Mouse (Mus musculus) liver, embryonic 12.5 days (tissue): Measurements from ENCODE around the gene Arfgap3. TPM values are rescaled to one million over a fixed set of nuclear protein-coding genes. Genes with fewer than 3 reads are reported as not detected.

Experiments
- ATAC-seq: fragments of 200-750 bp; cut with Nextera tagmentation; 2 replicates; pipeline ENCODE4 v1.8.0; 2017; ENCODE audit warnings: moderate number of reproducible peaks, mild to moderate bottlenecking, moderate library complexity
- H3K27ac ChIP-seq: fragments of 300-500 bp; sonication (generic); 2 replicates; pipeline ENCODE4 v1.5.1; 2016; ENCODE audit warnings: mild to moderate bottlenecking
- H3K27me3 ChIP-seq: fragments of 300-500 bp; sonication (generic); replicated peaks from 2 replicates; pipeline ENCODE4 v1.6.1; 2016; ENCODE audit warnings: mild to moderate bottlenecking, moderate library complexity
- H3K36me3 ChIP-seq: fragments of 300-500 bp; sonication (generic); 2 replicates; pipeline ENCODE4 v1.6.1; 2016; ENCODE audit warnings: mild to moderate bottlenecking, moderate library complexity
- H3K4me1 ChIP-seq: fragments of 300-500 bp; sonication (generic); 2 replicates; pipeline ENCODE4 v1.6.1; 2016
- H3K4me2 ChIP-seq: fragments of 300-500 bp; sonication (generic); 2 replicates; pipeline ENCODE4 v1.6.1; 2016; ENCODE audit warnings: mild to moderate bottlenecking, moderate library complexity
- H3K4me3 ChIP-seq: fragments of 300-500 bp; sonication (generic); 2 replicates; pipeline ENCODE4 v1.5.1; 2016; ENCODE audit warnings: mild to moderate bottlenecking, moderate library complexity
- H3K9ac ChIP-seq: fragments of 300-500 bp; sonication (generic); 2 replicates; pipeline ENCODE4 v1.6.1; 2016; ENCODE audit warnings: mild to moderate bottlenecking, moderate library complexity
- H3K9me3 ChIP-seq: fragments of 300-500 bp; sonication (generic); replicated peaks from 2 replicates; pipeline ENCODE4 v1.6.1; 2016; ENCODE audit warnings: mild to moderate bottlenecking, moderate library complexity
- WGBS: fragments of 180-500 bp; shearing (Covaris S2); methylation state at CpG from one replicate; pipeline ENCODE4 v1.1.7; 2016; ENCODE audit not compliant: insufficient replicate concordance; 5-methylcytosine and 5-hydroxymethylcytosine counted together
- polyA plus RNA-seq: library from polyadenylated mRNA; unstranded; fragments of >200 nt; fragmentation: Nextera tagmentation; extraction: Ambion mirVana; gene quantifications from 2 replicates; pipeline ENCODE4 v1.2.1, GENCODE M21; 2016

The Arfgap3 gene
- polyA plus RNA-seq, 1 experiment from 2014 or later = 16.2 TPM

DNA sequence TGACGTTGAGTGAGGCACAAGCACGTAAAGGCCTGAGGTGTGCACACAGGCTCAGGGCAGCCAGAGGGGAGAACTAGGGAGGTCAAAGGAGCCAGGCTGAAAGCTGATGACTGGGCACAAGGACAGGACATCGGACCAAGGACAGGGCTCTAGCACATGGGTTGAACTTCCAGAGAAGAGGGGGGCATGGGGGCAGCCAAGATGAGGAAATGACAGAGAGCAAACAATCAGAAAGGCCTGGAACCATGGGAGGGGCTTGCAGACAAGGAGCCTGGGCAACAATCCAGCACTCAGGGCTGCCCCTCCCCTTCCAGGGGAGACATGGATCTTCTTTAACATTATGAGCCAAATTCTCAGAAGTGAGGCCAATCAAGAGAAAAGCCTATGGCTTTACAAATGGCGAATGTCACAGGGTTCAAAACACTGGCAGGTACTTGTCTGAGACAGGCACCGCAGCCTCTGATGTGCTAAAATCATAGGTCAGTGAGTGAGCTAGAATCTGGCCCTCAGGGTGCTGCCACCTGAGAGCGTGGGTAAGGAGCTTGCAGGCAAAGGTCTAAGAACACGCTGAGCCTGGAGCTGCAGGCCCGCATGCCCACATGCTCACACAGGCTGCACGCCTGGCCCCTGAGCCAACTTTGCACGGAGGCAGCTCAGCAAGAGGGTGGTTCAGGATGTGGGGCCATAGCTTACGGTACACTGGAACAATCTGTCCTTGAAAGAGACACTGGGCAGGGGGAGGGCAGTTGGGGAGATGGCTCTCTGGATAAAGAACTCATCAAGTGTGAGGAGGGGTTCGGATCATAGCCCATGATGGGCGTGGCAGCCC lies 46.2 kb downstream of the Arfgap3 start:
- Histone ChIP-seq H3K27me3 (no peaks in the 10 kb centered on the region), H3K9ac (no peak overlapping the region), H3K36me3 (peaks cover 47% of the 10 kb centered on the region), H3K9me3 (no peaks in the 10 kb centered on the region), H3K27ac (no peak overlapping the region), H3K4me2 (no peak overlapping the region), H3K4me3 (no peak overlapping the region), H3K4me1 (peaks cover 46% of the 10 kb centered on the region)
- WGBS = 73% methylated on average over 13 of the region's 13 CpGs
- ATAC-seq = no peak

DNA sequence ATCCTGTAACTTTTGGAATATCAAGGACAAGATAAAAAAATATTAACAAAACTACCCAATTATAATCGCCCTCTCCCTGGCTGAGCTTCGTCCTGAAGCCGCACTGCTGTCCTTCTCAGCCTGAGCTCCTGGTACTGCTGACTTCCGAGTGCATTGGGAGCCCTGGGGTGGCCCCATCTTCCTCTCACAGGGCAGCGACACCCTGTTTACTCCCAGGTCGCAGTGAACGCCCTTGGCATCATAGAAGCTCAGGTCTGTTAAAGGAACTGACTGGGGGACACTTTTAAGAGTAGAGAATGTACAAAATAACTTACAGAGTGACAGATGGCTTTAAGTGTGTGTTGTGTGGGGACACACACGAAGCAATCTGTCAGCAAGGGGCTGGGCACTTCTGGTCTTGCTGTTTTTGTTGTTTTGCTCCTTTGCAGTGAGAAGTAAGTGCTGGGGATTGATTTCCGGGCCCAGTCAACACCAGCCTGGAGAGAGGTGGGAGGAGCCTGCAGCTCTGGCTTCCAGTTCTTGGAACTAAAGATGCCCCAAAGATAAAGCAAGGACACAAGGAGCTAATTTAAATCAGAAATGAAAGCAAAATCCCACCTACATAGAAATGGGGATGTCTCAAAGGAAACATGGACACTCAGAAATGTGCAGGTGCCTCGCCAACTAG lies 50.0 kb downstream of the Arfgap3 start:
- H3K4me2 ChIP-seq = no peak overlapping the region
- peak; percentile 50; the same call in 1 of the 2 replicates for ATAC-seq
- no peaks in the 10 kb centered on the region for H3K9me3 ChIP-seq
- 50% methylated on average over 10 of the region's 10 CpGs for WGBS
- no peak overlapping the region for H3K9ac ChIP-seq
- peak overlapping the region; percentile 23; the same call in 1 of the 2 replicates for H3K27ac ChIP-seq
- H3K27me3 ChIP-seq = no peaks in the 10 kb centered on the region
- H3K4me3 ChIP-seq = no peak overlapping the region
- peaks cover 21% of the 10 kb centered on the region for H3K4me1 ChIP-seq
- H3K36me3 ChIP-seq = peaks cover 17% of the 10 kb centered on the region; the same call in 1 of the 2 replicates

DNA sequence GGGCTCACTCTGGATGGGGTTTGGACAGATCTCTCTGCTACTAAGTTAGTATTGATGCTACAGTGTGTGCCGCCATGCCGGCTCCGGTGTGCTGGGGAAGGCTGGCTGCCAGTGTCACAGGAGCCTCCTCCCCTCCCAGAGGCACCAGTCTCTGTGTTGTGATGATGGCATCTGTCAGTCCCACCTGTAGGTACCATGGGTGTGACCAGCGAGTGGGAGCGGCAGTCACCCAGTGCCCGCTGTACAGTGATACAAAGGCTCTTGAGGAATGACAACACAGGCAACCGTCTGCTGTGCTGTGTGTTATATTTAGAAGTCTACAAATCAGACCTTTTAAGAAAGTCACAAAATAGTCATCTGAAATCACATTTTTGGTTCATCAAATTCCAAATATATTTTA lies 50.6 kb downstream of the Arfgap3 start:
- peak; percentile 36; the same call in 1 of the 2 replicates for ATAC-seq
- H3K4me1 ChIP-seq = peaks cover 19% of the 10 kb centered on the region
- no peaks in the 10 kb centered on the region for H3K9me3 ChIP-seq
- 89% methylated on average over 7 of the region's 7 CpGs for WGBS
- no peak overlapping the region for H3K4me3 ChIP-seq
- no peaks in the 10 kb centered on the region for H3K27me3 ChIP-seq
- H3K36me3 ChIP-seq = peaks cover 17% of the 10 kb centered on the region; the same call in 1 of the 2 replicates
- no peak overlapping the region for H3K9ac ChIP-seq
- 0 out of 2 replicates have a peak overlapping the region, but pooled peaks have one; percentile 13 for H3K27ac ChIP-seq
- no peak overlapping the region for H3K4me2 ChIP-seq

DNA sequence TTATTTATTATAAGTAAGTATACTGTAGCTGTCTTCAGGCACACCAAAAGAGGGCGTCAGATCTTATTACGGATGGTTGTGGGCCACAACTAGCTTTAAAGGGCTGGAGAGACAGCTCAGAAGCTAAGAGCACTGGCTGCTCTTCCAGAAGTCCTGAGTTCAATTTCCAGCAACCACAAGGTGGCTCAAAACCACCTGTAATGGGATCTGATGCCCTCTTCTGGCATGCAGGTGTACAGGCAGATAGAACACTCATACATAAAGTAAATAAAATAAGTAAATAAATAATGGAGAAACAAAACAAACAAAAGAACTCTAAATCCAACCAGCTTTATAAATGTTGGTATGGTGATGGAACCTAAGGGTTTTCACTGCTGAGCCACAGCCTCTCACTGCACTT lies 51.2 kb downstream of the Arfgap3 start:
- H3K4me3 ChIP-seq = no peak overlapping the region
- no peak overlapping the region for H3K4me2 ChIP-seq
- no peak for ATAC-seq
- peaks cover 17% of the 10 kb centered on the region; the same call in 1 of the 2 replicates for H3K36me3 ChIP-seq
- H3K27me3 ChIP-seq = no peaks in the 10 kb centered on the region
- H3K27ac ChIP-seq = 0 out of 2 replicates have a peak overlapping the region, but pooled peaks have one; percentile 13
- 63% methylated on average over 2 of the region's 2 CpGs for WGBS
- no peak overlapping the region for H3K9ac ChIP-seq
- H3K4me1 ChIP-seq = peaks cover 15% of the 10 kb centered on the region
- no peaks in the 10 kb centered on the region for H3K9me3 ChIP-seq

DNA sequence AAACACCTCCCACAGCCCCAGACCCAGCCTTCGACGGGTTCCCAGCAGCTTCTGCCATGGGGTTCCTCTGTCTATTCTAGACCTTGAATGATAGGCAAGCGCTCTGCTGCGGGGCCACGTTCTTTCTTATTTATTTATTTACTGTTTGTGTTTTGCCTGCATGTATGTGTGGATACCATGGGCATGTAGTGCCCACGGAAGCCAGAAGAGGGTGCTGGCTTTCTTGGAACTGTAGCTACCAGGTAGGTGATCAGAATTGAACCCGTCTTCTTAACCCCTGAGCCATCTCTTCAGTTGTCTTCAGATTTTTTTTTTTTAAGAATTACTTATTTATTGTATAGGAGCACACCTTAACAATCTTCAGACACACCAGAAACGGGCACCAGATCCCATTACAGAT lies 51.7 kb downstream of the Arfgap3 start:
- no peak overlapping the region for H3K4me3 ChIP-seq
- H3K9ac ChIP-seq = no peak overlapping the region
- no peak overlapping the region for H3K4me2 ChIP-seq
- H3K27ac ChIP-seq = no peak overlapping the region
- H3K9me3 ChIP-seq = no peaks in the 10 kb centered on the region
- peaks cover 17% of the 10 kb centered on the region; the same call in 1 of the 2 replicates for H3K36me3 ChIP-seq
- no peaks in the 10 kb centered on the region for H3K27me3 ChIP-seq
- H3K4me1 ChIP-seq = peaks cover 14% of the 10 kb centered on the region
- 69% methylated on average over 8 of the region's 8 CpGs for WGBS
- no peak for ATAC-seq

DNA sequence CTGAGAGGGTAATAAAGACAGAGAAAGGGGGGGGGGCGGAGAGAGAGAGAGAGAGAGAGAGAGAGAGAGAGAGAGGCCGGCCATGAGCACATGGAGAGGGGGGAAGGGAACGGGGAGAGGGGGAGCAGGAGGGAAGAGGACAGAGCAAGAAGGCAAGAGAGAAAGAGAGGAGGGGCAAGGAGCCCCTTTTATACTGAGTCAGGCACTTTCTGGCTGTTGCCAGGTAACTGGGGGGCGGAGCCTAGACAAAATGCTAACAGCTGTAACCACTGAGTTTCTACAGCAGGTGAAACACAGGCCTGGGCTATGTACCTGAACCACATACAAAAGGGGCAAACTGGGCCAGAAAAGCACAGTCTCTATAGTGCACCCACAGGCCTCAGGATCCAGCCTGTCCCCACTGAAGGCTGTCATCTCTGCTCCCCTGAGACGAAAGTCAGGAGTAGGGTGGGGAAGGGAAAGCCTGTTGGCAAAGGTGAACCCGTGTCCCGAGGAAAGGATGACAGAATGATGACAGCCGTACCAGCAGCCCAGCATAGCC lies 53.2 kb downstream of the Arfgap3 start:
- H3K4me3 ChIP-seq = no peak overlapping the region
- H3K27me3 ChIP-seq = no peaks in the 10 kb centered on the region
- no peak overlapping the region for H3K4me2 ChIP-seq
- no peak overlapping the region for H3K9ac ChIP-seq
- WGBS = 57% methylated on average over 6 of the region's 8 CpGs
- H3K9me3 ChIP-seq = no peaks in the 10 kb centered on the region
- no peak overlapping the region for H3K27ac ChIP-seq
- H3K4me1 ChIP-seq = peaks cover 24% of the 10 kb centered on the region
- no peak for ATAC-seq
- H3K36me3 ChIP-seq = peaks cover 14% of the 10 kb centered on the region; the same call in 1 of the 2 replicates

DNA sequence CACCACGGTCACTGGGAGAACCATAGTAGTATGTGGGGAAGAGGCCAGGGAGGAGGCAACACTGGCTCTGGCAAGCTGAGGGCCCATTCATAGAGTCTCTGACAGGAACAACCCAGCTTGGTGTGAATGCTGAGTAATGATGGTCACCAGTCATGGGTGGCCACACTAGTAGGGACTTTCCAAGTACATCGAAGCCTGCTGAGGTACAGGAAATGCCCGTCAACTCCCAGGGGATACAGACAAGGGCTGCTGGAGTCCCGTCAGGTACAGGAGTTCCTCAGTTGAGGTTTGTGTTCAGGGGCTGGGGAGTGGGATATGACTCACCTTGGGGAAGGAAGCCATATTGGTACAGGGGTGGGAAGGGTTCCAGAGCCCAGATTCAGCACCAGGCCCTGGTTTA lies 54.0 kb downstream of the Arfgap3 start:
- H3K4me1 ChIP-seq = peaks cover 24% of the 10 kb centered on the region
- H3K9ac ChIP-seq = no peak overlapping the region
- H3K27ac ChIP-seq = no peak overlapping the region
- no peaks in the 10 kb centered on the region for H3K9me3 ChIP-seq
- no peak for ATAC-seq
- peaks cover 12% of the 10 kb centered on the region; the same call in 1 of the 2 replicates for H3K36me3 ChIP-seq
- WGBS = 57% methylated on average over 4 of the region's 4 CpGs
- no peak overlapping the region for H3K4me2 ChIP-seq
- no peak overlapping the region for H3K4me3 ChIP-seq
- no peaks in the 10 kb centered on the region for H3K27me3 ChIP-seq

DNA sequence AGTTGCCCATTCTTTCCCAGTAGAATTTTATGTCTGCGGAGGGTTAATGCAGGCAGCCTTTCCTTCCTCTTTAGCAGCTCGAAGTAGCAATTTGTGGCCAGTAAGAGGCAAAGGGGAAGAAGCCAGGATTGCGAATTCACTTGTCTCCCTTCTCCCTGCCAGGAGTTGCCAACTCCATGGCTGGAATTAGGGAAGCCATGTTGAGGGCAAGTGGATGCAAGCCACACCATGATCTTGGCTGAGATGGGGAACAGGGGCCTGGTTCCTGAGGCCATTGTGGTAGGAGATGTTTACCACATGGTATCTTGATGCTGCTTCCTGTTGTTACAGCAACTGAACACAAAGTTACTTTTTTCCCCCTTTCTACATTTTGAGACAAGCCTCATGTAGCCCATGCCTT lies 55.1 kb downstream of the Arfgap3 start:
- no peaks in the 10 kb centered on the region for H3K9me3 ChIP-seq
- no peak overlapping the region for H3K4me2 ChIP-seq
- peaks cover 9% of the 10 kb centered on the region; the same call in 1 of the 2 replicates for H3K36me3 ChIP-seq
- ATAC-seq = no peak
- H3K9ac ChIP-seq = no peak overlapping the region
- 0 out of 2 replicates have a peak, but pooled peaks cover 4% of the 10 kb centered on the region for H3K27me3 ChIP-seq
- no peak overlapping the region for H3K27ac ChIP-seq
- H3K4me1 ChIP-seq = peaks cover 19% of the 10 kb centered on the region; the same call in 1 of the 2 replicates
- no peak overlapping the region for H3K4me3 ChIP-seq
- WGBS = 27% methylated on average over 3 of the region's 3 CpGs

DNA sequence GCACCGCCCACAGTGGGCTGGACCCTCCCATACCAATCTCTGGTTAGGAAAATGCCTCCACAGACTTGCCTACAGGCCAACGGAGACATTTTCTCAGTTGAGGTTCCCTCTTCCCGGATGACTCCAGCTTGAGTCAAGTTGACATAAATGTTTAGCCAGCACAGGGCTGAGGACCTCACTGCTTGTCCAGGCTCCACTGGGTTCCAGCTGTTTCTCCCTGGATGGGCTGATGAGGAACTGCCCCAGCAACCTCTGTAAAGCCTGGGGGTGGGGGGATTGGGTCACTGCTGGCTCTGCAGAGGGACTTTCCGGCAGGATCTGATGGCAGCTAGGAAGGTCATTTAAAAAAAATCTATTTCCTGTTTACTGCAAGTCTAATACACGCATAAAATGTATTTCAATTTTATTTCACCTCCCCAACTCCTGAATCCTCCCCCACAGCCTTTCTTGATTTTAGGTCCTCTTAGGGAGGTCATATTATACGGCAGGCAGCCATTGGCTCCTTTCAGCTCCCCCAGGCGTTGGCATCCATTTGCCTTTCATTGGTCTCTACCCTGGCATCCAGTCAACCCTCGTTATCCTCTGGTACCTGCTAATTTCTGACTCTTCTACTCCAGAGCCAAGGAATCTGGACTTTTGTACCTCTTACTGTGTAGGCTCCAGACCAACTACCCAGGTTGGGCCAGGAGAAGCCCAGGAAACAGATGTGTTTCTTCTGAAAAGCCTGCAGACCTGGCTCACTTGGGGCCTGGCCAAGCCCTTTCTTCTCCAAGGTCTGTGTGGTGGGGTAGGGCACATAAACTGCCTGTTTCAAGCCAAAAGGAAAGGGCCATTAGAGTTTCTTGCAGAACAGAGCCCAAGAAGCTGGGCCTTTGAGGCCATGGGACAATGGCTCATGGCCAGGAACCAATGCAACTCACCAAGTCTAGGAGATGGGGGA lies 56.1 kb downstream of the Arfgap3 start:
- ATAC-seq = no peak
- Histone ChIP-seq H3K9me3 (no peaks in the 10 kb centered on the region), H3K27ac (no peak overlapping the region)

DNA sequence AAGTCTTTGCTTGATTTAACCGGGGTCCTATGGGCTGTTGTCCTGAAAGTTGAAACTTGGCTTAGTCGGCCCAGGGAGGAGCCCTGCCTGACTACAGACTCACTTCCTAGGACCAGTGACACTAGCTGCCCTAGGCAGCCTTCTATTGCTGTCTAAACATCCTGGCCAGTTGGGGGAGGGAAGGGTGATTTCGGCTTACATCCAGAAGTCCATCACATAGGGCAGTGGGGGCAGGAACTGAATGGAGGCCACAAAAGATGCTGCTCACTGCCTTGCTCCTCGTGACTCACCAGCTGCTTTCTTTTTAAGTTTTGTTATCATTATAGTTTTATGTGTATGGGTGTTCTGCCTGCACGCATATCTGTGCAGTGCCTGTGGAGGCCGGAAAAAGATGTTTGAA lies 56.9 kb downstream of the Arfgap3 start:
- 0 out of 2 replicates have a peak, but pooled peaks cover 4% of the 10 kb centered on the region for H3K27me3 ChIP-seq
- ATAC-seq = peak; percentile 18; the same call in 1 of the 2 replicates
- H3K27ac ChIP-seq = no peak overlapping the region
- H3K4me1 ChIP-seq = 0 out of 2 replicates have a peak, but pooled peaks cover 10% of the 10 kb centered on the region
- H3K4me2 ChIP-seq = no peak overlapping the region
- no peak overlapping the region for H3K9ac ChIP-seq
- H3K36me3 ChIP-seq = no peaks in the 10 kb centered on the region
- no peaks in the 10 kb centered on the region for H3K9me3 ChIP-seq
- H3K4me3 ChIP-seq = no peak overlapping the region
- WGBS = 62% methylated on average over 6 of the region's 6 CpGs

More for the DNA sequence above, 56.1 kb downstream of the Arfgap3 start:
- Histone ChIP-seq H3K36me3 (0 out of 2 replicates have a peak, but pooled peaks cover 4% of the 10 kb centered on the region), H3K4me2 (no peak overlapping the region), H3K4me1 (peaks cover 11% of the 10 kb centered on the region; the same call in 1 of the 2 replicates), H3K27me3 (0 out of 2 replicates have a peak, but pooled peaks cover 4% of the 10 kb centered on the region), H3K9ac (no peak overlapping the region), H3K4me3 (no peak overlapping the region)
- 71% methylated on average over 8 of the region's 8 CpGs for WGBS
